Comparison of ENCODE assay signal across 9 mouse cellular contexts in genomic region chr14:25454066-25454760, GRCm38 (mm10). TPM values are rescaled to one million over a fixed set of nuclear protein-coding genes. Genes with fewer than 3 reads are reported as not detected.
DNase-seq lines count a peak whose midpoint lies in the region; ATAC-seq and TF ChIP-seq lines count a peak whose summit lies in the region.
"Had no signal": no experiment of that assay in that cellular context is flagged by ENCODE, and none has a peak within 500 bp of the region (broad histone marks: within the 10 kb centered on the region; RNA-seq: fewer than 3 reads in every experiment).

No protein-coding gene starts in this region.

- H3K27ac ChIP-seq in embryonic facial prominence, embryonic 10.5 days (replicated peaks) = peak overlapping the region; percentile 0; the same call in 1 of the 2 replicates
- H3K27ac ChIP-seq in thymus, adult 2 months (ENCODE audit: control insufficient read depth, insufficient read depth, low read length) = peak overlapping the region; percentile 22; the same call in 1 of the 2 replicates
- H3K27ac ChIP-seq: macrophage had no signal

- no peaks in the 10 kb centered on the region for H3K36me3 ChIP-seq in embryonic facial prominence, embryonic 10.5 days (replicated peaks)
- no peaks in the 10 kb centered on the region for H3K36me3 ChIP-seq in thymus, adult 2 months (ENCODE audit: control insufficient read depth, insufficient read depth, low read length)

- no peak overlapping the region for H3K4me3 ChIP-seq in lung, adult 2 months (replicated peaks; ENCODE audit: extremely low read depth, low read depth, low read length)
- H3K4me3 ChIP-seq in embryonic facial prominence, embryonic 10.5 days = no peak overlapping the region
- no peak overlapping the region for H3K4me3 ChIP-seq in thymus, adult 2 months (ENCODE audit: control insufficient read depth, insufficient read depth, low read length)
- H3K4me3 ChIP-seq: forebrain, embryonic 13.5 days had no signal

- no peak for TF ChIP-seq POLR2A in lung, adult 2 months (IDR thresholded peaks at IDR 0.05; ENCODE audit: borderline replicate concordance, extremely low read depth, low read depth, low read length)
- no peak for TF ChIP-seq POLR2A in thymus, adult 2 months (IDR thresholded peaks at IDR 0.05; ENCODE audit: control insufficient read depth, extremely low read depth, insufficient read depth, low read length, poor library complexity)

- no peak for TF ChIP-seq CTCF in lung, adult 2 months (IDR thresholded peaks at IDR 0.05; ENCODE audit: insufficient read depth, low read length)
- TF ChIP-seq CTCF in thymus, adult 2 months (IDR thresholded peaks at IDR 0.05; ENCODE audit: borderline replicate concordance, control insufficient read depth, extremely low read depth, insufficient read depth, low read length, poor library complexity) = 0 out of 2 replicates have a peak, but pooled peaks have one; percentile 31

- ATAC-seq in megakaryocyte-erythroid progenitor cell, adult 5-6 weeks (replicated peaks; ENCODE audit: low FRiP score, low TSS enrichment, poor library complexity, severe bottlenecking) = no peak
- ATAC-seq: forebrain, embryonic 13.5 days had no signal

- peaks cover 16% of the 10 kb centered on the region for H3K4me1 ChIP-seq in lung, adult 2 months (ENCODE audit: control insufficient read depth, insufficient read depth, low read length)
- H3K4me1 ChIP-seq in embryonic facial prominence, embryonic 10.5 days = peaks cover 65% of the 10 kb centered on the region
- peaks cover 35% of the 10 kb centered on the region for H3K4me1 ChIP-seq in thymus, adult 2 months (replicated peaks; ENCODE audit: control insufficient read depth, insufficient read depth, low read length)

- H3K27me3 ChIP-seq in embryonic facial prominence, embryonic 10.5 days (replicated peaks; ENCODE audit: low read depth, poor library complexity, severe bottlenecking) = peaks cover 30% of the 10 kb centered on the region
- H3K27me3 ChIP-seq in thymus, adult 2 months (ENCODE audit: control insufficient read depth, insufficient read depth, low read length) = no peaks in the 10 kb centered on the region
- H3K27me3 ChIP-seq: forebrain, embryonic 13.5 days had no signal

- peak; percentile 11 for DNase-seq in lung, adult 2 months
- DNase-seq in lung, postnatal 36 days = no peak
- peak; percentile 53 for DNase-seq in cerebellum, adult 11 months
- no peak for DNase-seq in embryonic facial prominence, embryonic 10.5 days (ENCODE audit: low spot score)
- peak; percentile 74 for DNase-seq in thymus, adult 2 months
- no peak for DNase-seq in layer of hippocampus, adult 11-12 months (ENCODE audit: low spot score)

- H3K9me3 ChIP-seq in embryonic facial prominence, embryonic 10.5 days = no peaks in the 10 kb centered on the region
- H3K9me3 ChIP-seq: forebrain, embryonic 13.5 days had no signal

- WGBS in lung, adult 2 months = 60% methylated on average over 12 of the region's 12 CpGs
- WGBS in embryonic facial prominence, embryonic 10.5 days = 80% methylated on average over 12 of the region's 12 CpGs
- 32% methylated on average over 12 of the region's 12 CpGs for WGBS in thymus, adult 2 months

RNA-seq across cellular contexts. Expression of gene Zmiz1, which starts 4.8 kb away (rescaled TPM):
- 51.6 and 52.6 TPM in 2 replicates for polyA plus RNA-seq in lung, adult 2 months (2012; rRNA removed)
- 42.8 and 45.6 TPM in 2 replicates for polyA plus RNA-seq in embryonic facial prominence, embryonic 10.5 days (2016; fragmentation: Nextera tagmentation; extraction: Ambion mirVana)
- polyA plus RNA-seq in thymus, adult 2 months (2012; rRNA removed) = 58.9 and 93.6 TPM in 2 replicates
- 51.3 and 56.9 TPM in 2 replicates for total RNA-seq in megakaryocyte-erythroid progenitor cell, adult 5-6 weeks (2014; fragmentation: Nextera tagmentation)
- 6.7 and 12.6 TPM in 2 replicates for total RNA-seq in megakaryocyte-erythroid progenitor cell, adult 5-6 weeks (2017)

Comparison
In these comparisons a context has a peak if more than half of its experiments do, and no peak if none do; other contexts are left out.
1. DNase-seq: peak in lung, adult 2 months (single experiment), cerebellum, adult 11 months (single experiment) and thymus, adult 2 months (single experiment); none in lung, postnatal 36 days (single experiment), embryonic facial prominence, embryonic 10.5 days (single experiment) and layer of hippocampus, adult 11-12 months (single experiment).